8 mouse cellular contexts compared by ENCODE assay signal in genomic region chr7:83813993-83814392, GRCm38 (mm10). TPM values are rescaled to one million over a fixed set of nuclear protein-coding genes. Genes with fewer than 3 reads are reported as not detected.
DNase-seq lines count a peak whose midpoint lies in the region; ATAC-seq and TF ChIP-seq lines count a peak whose summit lies in the region.

No protein-coding gene starts in this region.

- ATAC-seq in forebrain, embryonic 11.5 days (replicated peaks; ENCODE audit: low FRiP score), result peak; percentile 42; the same call in 1 of the 2 replicates
- no peak for ATAC-seq in forebrain, embryonic 14.5 days
- peak; percentile 68 for ATAC-seq in lung, embryonic 15.5 days (ENCODE audit: borderline replicate concordance, extremely low read depth, low FRiP score, low TSS enrichment)
- peak; percentile 38; the same call in 1 of the 2 replicates for ATAC-seq in stomach, embryonic 15.5 days (ENCODE audit: insufficient read depth, low FRiP score, low read depth)

- TF ChIP-seq EP300 in heart, adult 2 months (IDR thresholded peaks at IDR 0.05; ENCODE audit: insufficient read depth, low read depth, low read length), result 0 out of 2 replicates have a peak, but pooled peaks have one; percentile 30

- H3K9me3 ChIP-seq in forebrain, embryonic 11.5 days (ENCODE audit: control insufficient read depth, low read length), result no peaks in the 10 kb centered on the region
- no peaks in the 10 kb centered on the region for H3K9me3 ChIP-seq in forebrain, embryonic 14.5 days (replicated peaks; ENCODE audit: control insufficient read depth, low read length)
- H3K9me3 ChIP-seq in lung, embryonic 15.5 days, result no peaks in the 10 kb centered on the region
- no peaks in the 10 kb centered on the region for H3K9me3 ChIP-seq in stomach, embryonic 15.5 days

- TF ChIP-seq POLR2A in cortical plate, adult 2 months (IDR thresholded peaks at IDR 0.05; ENCODE audit: extremely low read depth, insufficient read depth, low read length), result no peak
- TF ChIP-seq POLR2A in heart, adult 2 months (IDR thresholded peaks at IDR 0.05; ENCODE audit: insufficient read depth, low read depth, low read length), result no peak
- no peak for TF ChIP-seq POLR2A in kidney, adult 2 months (IDR thresholded peaks at IDR 0.05; ENCODE audit: low read depth, low read length)

- H3K4me2 ChIP-seq in forebrain, embryonic 11.5 days (ENCODE audit: low read depth, low read length, severe bottlenecking), result no peak overlapping the region
- no peak overlapping the region for H3K4me2 ChIP-seq in forebrain, embryonic 14.5 days (ENCODE audit: low read length)
- peak overlapping the region; percentile 31 for H3K4me2 ChIP-seq in lung, embryonic 15.5 days
- no peak overlapping the region for H3K4me2 ChIP-seq in stomach, embryonic 15.5 days

- H3K27ac ChIP-seq in forebrain, embryonic 11.5 days (ENCODE audit: low read depth, low read length), result no peak overlapping the region; the same call in 1 of the 2 replicates
- H3K27ac ChIP-seq in forebrain, embryonic 14.5 days (ENCODE audit: low read depth, low read length), result no peak overlapping the region
- H3K27ac ChIP-seq in cortical plate, adult 2 months (ENCODE audit: insufficient read depth, low read length), result 0 out of 2 replicates have a peak overlapping the region, but pooled peaks have one; percentile 5
- peak overlapping the region; percentile 81 for H3K27ac ChIP-seq in heart, adult 2 months
- H3K27ac ChIP-seq in kidney, adult 2 months (ENCODE audit: insufficient read depth, low read depth, low read length), result peak overlapping the region; percentile 37
- peak overlapping the region; percentile 94 for H3K27ac ChIP-seq in lung, embryonic 15.5 days
- peak overlapping the region; percentile 83 for H3K27ac ChIP-seq in stomach, embryonic 15.5 days

- WGBS in forebrain, embryonic 11.5 days, result 12% methylated on average over 4 of the region's 4 CpGs
- WGBS in forebrain, embryonic 14.5 days, result 13% methylated on average over 4 of the region's 4 CpGs
- WGBS in heart, adult 2 months, result 7% methylated on average over 4 of the region's 4 CpGs
- WGBS in kidney, adult 2 months, result 33% methylated on average over 4 of the region's 4 CpGs
- 5% methylated on average over 4 of the region's 4 CpGs for WGBS in lung, embryonic 15.5 days
- 29% methylated on average over 4 of the region's 4 CpGs for WGBS in stomach, embryonic 15.5 days

- TF ChIP-seq CTCF in cortical plate, adult 2 months (IDR thresholded peaks at IDR 0.05; ENCODE audit: extremely low read depth, insufficient read depth, low read length), result no peak
- TF ChIP-seq CTCF in heart, adult 2 months (IDR thresholded peaks at IDR 0.05), result no peak
- TF ChIP-seq CTCF in kidney, adult 2 months (conservative IDR thresholded peaks at IDR 0.05; ENCODE audit: insufficient read depth, insufficient read length, low read depth, low read length), result no peak

- H3K4me3 ChIP-seq in forebrain, embryonic 11.5 days (ENCODE audit: low read depth, low read length), result no peak overlapping the region
- H3K4me3 ChIP-seq in forebrain, embryonic 14.5 days (ENCODE audit: low read depth, low read length), result no peak overlapping the region
- no peak overlapping the region for H3K4me3 ChIP-seq in cortical plate, adult 2 months (ENCODE audit: insufficient read depth, low read length)
- no peak overlapping the region for H3K4me3 ChIP-seq in heart, adult 2 months
- no peak overlapping the region for H3K4me3 ChIP-seq in kidney, adult 2 months (ENCODE audit: insufficient read depth, low read depth, low read length)
- no peak overlapping the region for H3K4me3 ChIP-seq in lung, embryonic 15.5 days
- no peak overlapping the region for H3K4me3 ChIP-seq in stomach, embryonic 15.5 days (replicated peaks)

- peaks cover 8% of the 10 kb centered on the region; the same call in 1 of the 2 replicates for H3K4me1 ChIP-seq in forebrain, embryonic 11.5 days (replicated peaks; ENCODE audit: control insufficient read depth, insufficient read depth, low read length)
- peaks cover 4% of the 10 kb centered on the region; the same call in 1 of the 2 replicates for H3K4me1 ChIP-seq in forebrain, embryonic 14.5 days (ENCODE audit: control insufficient read depth, insufficient read depth, low read length)
- H3K4me1 ChIP-seq in cortical plate, adult 2 months (ENCODE audit: control insufficient read depth, insufficient read depth, low read length), result peaks cover 9% of the 10 kb centered on the region
- peaks cover 18% of the 10 kb centered on the region for H3K4me1 ChIP-seq in heart, adult 2 months (ENCODE audit: control insufficient read depth, insufficient read depth, low read length)
- H3K4me1 ChIP-seq in kidney, adult 2 months (ENCODE audit: control insufficient read depth, insufficient read depth, low read length), result peaks cover 1% of the 10 kb centered on the region; the same call in 1 of the 2 replicates
- peaks cover 60% of the 10 kb centered on the region for H3K4me1 ChIP-seq in lung, embryonic 15.5 days
- peaks cover 22% of the 10 kb centered on the region for H3K4me1 ChIP-seq in stomach, embryonic 15.5 days

- no peaks in the 10 kb centered on the region for H3K27me3 ChIP-seq in forebrain, embryonic 11.5 days (ENCODE audit: control insufficient read depth, insufficient read depth, low read length)
- H3K27me3 ChIP-seq in forebrain, embryonic 14.5 days (replicated peaks; ENCODE audit: control insufficient read depth, insufficient read depth, low read length), result no peaks in the 10 kb centered on the region
- H3K27me3 ChIP-seq in heart, adult 2 months (ENCODE audit: control insufficient read depth, insufficient read depth, low read length), result no peaks in the 10 kb centered on the region
- no peaks in the 10 kb centered on the region for H3K27me3 ChIP-seq in kidney, adult 2 months (replicated peaks; ENCODE audit: control insufficient read depth, insufficient read depth, low read length)
- H3K27me3 ChIP-seq in lung, embryonic 15.5 days, result no peaks in the 10 kb centered on the region
- no peaks in the 10 kb centered on the region for H3K27me3 ChIP-seq in stomach, embryonic 15.5 days (replicated peaks)

- H3K79me2 ChIP-seq in heart, adult 2 months (replicated peaks; ENCODE audit: control insufficient read depth, insufficient read depth, low read length), result no peaks in the 10 kb centered on the region

- peak; percentile 71 for DNase-seq in forebrain, embryonic 11.5 days (ENCODE audit: low spot score)
- no peak for DNase-seq in forebrain, embryonic 14.5 days (ENCODE audit: low spot score)
- peak; percentile 60 to 68 for DNase-seq in heart, adult 2 months
- DNase-seq in kidney, adult 2 months, result peak; percentile 61
- DNase-seq in layer of hippocampus, postnatal 14 days (ENCODE audit: low spot score in 2 of 2), result no peak

- peak overlapping the region; percentile 39; the same call in 1 of the 2 replicates for H3K9ac ChIP-seq in forebrain, embryonic 11.5 days (ENCODE audit: low read length)
- H3K9ac ChIP-seq in forebrain, embryonic 14.5 days (ENCODE audit: low read length), result no peak overlapping the region
- H3K9ac ChIP-seq in heart, adult 2 months (ENCODE audit: low read depth, low read length), result no peak overlapping the region
- no peak overlapping the region for H3K9ac ChIP-seq in lung, embryonic 15.5 days
- no peak overlapping the region for H3K9ac ChIP-seq in stomach, embryonic 15.5 days

- no peaks in the 10 kb centered on the region for H3K36me3 ChIP-seq in forebrain, embryonic 11.5 days (ENCODE audit: control insufficient read depth, insufficient read depth, low read length)
- H3K36me3 ChIP-seq in forebrain, embryonic 14.5 days (ENCODE audit: control insufficient read depth, insufficient read depth, low read length), result no peaks in the 10 kb centered on the region
- no peaks in the 10 kb centered on the region; the same call in 1 of the 2 replicates for H3K36me3 ChIP-seq in heart, adult 2 months (ENCODE audit: control insufficient read depth, insufficient read depth, low read length)
- no peaks in the 10 kb centered on the region for H3K36me3 ChIP-seq in kidney, adult 2 months (ENCODE audit: control insufficient read depth, insufficient read depth, low read length)
- H3K36me3 ChIP-seq in lung, embryonic 15.5 days, result no peaks in the 10 kb centered on the region
- H3K36me3 ChIP-seq in stomach, embryonic 15.5 days, result no peaks in the 10 kb centered on the region

- intact Hi-C loops in heart, adult 2 months (cut with DNase I), result loop anchor here (5.0 kb wide), 1 partner anchor 947 kb away; the partner anchor contains the start of gene Mex3b

RNA-seq across cellular contexts. Expression of gene Cfap161, which starts 19.3 kb away (rescaled TPM):
- 0.21 TPM in 1 of 2 replicates, not detected in the other for polyA plus RNA-seq in forebrain, embryonic 11.5 days (2014; fragmentation: Nextera tagmentation; extraction: Ambion mirVana)
- 0.98 and 1.5 TPM in 2 replicates for polyA plus RNA-seq in forebrain, embryonic 14.5 days (2014; fragmentation: Nextera tagmentation; extraction: Ambion mirVana)
- polyA plus RNA-seq in cortical plate, adult 2 months (2012; rRNA removed), result 0.87 and 0.88 TPM in 2 replicates
- total RNA-seq in heart, adult 2 months (2021), result not detected
- 0.35 and 0.50 TPM in 2 replicates for polyA plus RNA-seq in heart, adult 2 months (2012; rRNA removed)
- not detected in 2 replicates for polyA plus RNA-seq in kidney, adult 2 months (2012; rRNA removed)
- polyA plus RNA-seq in lung, embryonic 15.5 days (2015; fragmentation: Nextera tagmentation; extraction: Ambion mirVana), result 3.1 and 3.2 TPM in 2 replicates
- polyA plus RNA-seq in stomach, embryonic 15.5 days (2015; fragmentation: Nextera tagmentation; extraction: Ambion mirVana), result 0.32 TPM in 1 of 2 replicates, not detected in the other
- 1 to 10 TPM in 1 of 2 experiments, under 1 TPM in 1; 0.76 to 1.9 TPM for total RNA-seq in layer of hippocampus, postnatal 14 days (2021)

Comparison
In these comparisons a context has a peak if more than half of its experiments do, and no peak if none do; other contexts are left out.
1. DNase-seq: peak in forebrain, embryonic 11.5 days (single experiment), heart, adult 2 months (2 of 2) and kidney, adult 2 months (single experiment); none in forebrain, embryonic 14.5 days (single experiment) and layer of hippocampus, postnatal 14 days (0 of 2).
2. H3K27ac ChIP-seq: peak in cortical plate, adult 2 months (single experiment), heart, adult 2 months (single experiment), kidney, adult 2 months (single experiment), lung, embryonic 15.5 days (single experiment) and stomach, embryonic 15.5 days (single experiment); none in forebrain, embryonic 11.5 days (single experiment) and forebrain, embryonic 14.5 days (single experiment).